Mouse (Mus musculus): Measurements from ENCODE around the gene Mcu.

Gene Mcu

GRCm38 (mm10) chr10:59568665-59569480, 47.6 kb downstream of the Mcu start:
- no peak for DNase-seq

GRCm38 (mm10) chr10:59566968-59567367, 49.5 kb downstream of the Mcu start:
- DNase-seq, result peak; percentile 21

GRCm38 (mm10) chr10:59565995-59566410, 50.5 kb downstream of the Mcu start:
- no peak for DNase-seq

- DNase-seq, result no peak
These were observed 51.9 kb downstream of the Mcu start for GRCm38 (mm10) chr10:59564551-59564950.

- no peak for DNase-seq
These were observed 54.0 kb downstream of the Mcu start for GRCm38 (mm10) chr10:59562511-59562910.

GRCm38 (mm10) chr10:59560126-59560525, 56.4 kb downstream of the Mcu start:
- DNase-seq, result no peak

GRCm38 (mm10) chr10:59558602-59559001, 57.9 kb downstream of the Mcu start:
- no peak for DNase-seq

GRCm38 (mm10) chr10:59558164-59558563, 58.3 kb downstream of the Mcu start:
- no peak for DNase-seq

GRCm38 (mm10) chr10:59556541-59556940, 60.0 kb downstream of the Mcu start:
- DNase-seq, result no peak

GRCm38 (mm10) chr10:59554243-59554642, 62.2 kb downstream of the Mcu start:
- no peak for DNase-seq

- no peak for DNase-seq
These were observed 64.0 kb downstream of the Mcu start for GRCm38 (mm10) chr10:59552456-59552855.

- no peak for DNase-seq
These were observed 67.6 kb downstream of the Mcu start for GRCm38 (mm10) chr10:59548768-59549333.

GRCm38 (mm10) chr10:59548211-59548610, 68.3 kb downstream of the Mcu start:
- no peak for DNase-seq

GRCm38 (mm10) chr10:59547426-59547825, 69.1 kb downstream of the Mcu start:
- DNase-seq, result peak; percentile 31

- no peak for DNase-seq
These were observed 71.3 kb downstream of the Mcu start for GRCm38 (mm10) chr10:59545169-59545568.

- no peak for DNase-seq
These were observed 73.1 kb downstream of the Mcu start for GRCm38 (mm10) chr10:59543351-59543750.

- DNase-seq, result no peak
These were observed 75.0 kb downstream of the Mcu start for GRCm38 (mm10) chr10:59541466-59541865.

GRCm38 (mm10) chr10:59540596-59540995, 75.9 kb downstream of the Mcu start:
- DNase-seq, result no peak

- no peak for DNase-seq
These were observed 76.4 kb downstream of the Mcu start for GRCm38 (mm10) chr10:59540081-59540480.

- DNase-seq, result peak; percentile 59
These were observed 77.0 kb downstream of the Mcu start for GRCm38 (mm10) chr10:59539533-59539875.

- DNase-seq, result no peak
These were observed 77.5 kb downstream of the Mcu start for GRCm38 (mm10) chr10:59538767-59539532.

GRCm38 (mm10) chr10:59538063-59538462, 78.4 kb downstream of the Mcu start:
- no peak for DNase-seq

- no peak for DNase-seq
These were observed 78.9 kb downstream of the Mcu start for GRCm38 (mm10) chr10:59537579-59537978.

GRCm38 (mm10) chr10:59532256-59532655, 84.2 kb downstream of the Mcu start:
- no peak for DNase-seq
